Mouse (Mus musculus): ENCODE measurements at regions not wholly inside any gene's neighbourhood (a gene's known extent, or its start where the extent isn't known, plus 50 kb on each side); places are given as distances from the start of the nearest gene placed in this dataset.

- DNase-seq (ENCODE audit: low spot score in 2 of 2), result no peak
Measured at GRCm38 (mm10) chr13:97523523-97524412, 236.7 kb downstream of the Gm10260 start.

GRCm38 (mm10) chr13:97520988-97521547, 239.4 kb downstream of the Gm10260 start:
- no peak for DNase-seq (ENCODE audit: low spot score in 2 of 2)

GRCm38 (mm10) chr13:97516731-97517130, 243.7 kb downstream of the Gm10260 start:
- DNase-seq (ENCODE audit: low spot score in 2 of 2), result no peak

- no peak for DNase-seq (ENCODE audit: low spot score in 2 of 2)
Measured at GRCm38 (mm10) chr13:97514421-97515066, 245.9 kb downstream of the Gm10260 start.

GRCm38 (mm10) chr13:97512521-97512920, 247.9 kb downstream of the Gm10260 start:
- DNase-seq (ENCODE audit: low spot score in 2 of 2), result no peak

- DNase-seq (ENCODE audit: low spot score in 2 of 2), result no peak
Measured at GRCm38 (mm10) chr13:97510431-97511261, 249.8 kb downstream of the Gm10260 start.

- no peak for DNase-seq (ENCODE audit: low spot score in 2 of 2)
Measured at GRCm38 (mm10) chr13:97504949-97505348, 255.5 kb downstream of the Gm10260 start.

- no peak for DNase-seq (ENCODE audit: low spot score in 2 of 2)
Measured at GRCm38 (mm10) chr13:97503955-97504739, 256.3 kb downstream of the Gm10260 start.

- no peak for DNase-seq (ENCODE audit: low spot score in 2 of 2)
Measured at GRCm38 (mm10) chr13:97503391-97503790, 257.0 kb downstream of the Gm10260 start.

- DNase-seq (ENCODE audit: low spot score in 2 of 2), result no peak
Measured at GRCm38 (mm10) chr13:97500155-97500554, 259.2 kb downstream of the Enc1 start.

- no peak for DNase-seq (ENCODE audit: low spot score in 2 of 2)
Measured at GRCm38 (mm10) chr13:97498981-97499380, 258.1 kb downstream of the Enc1 start.

GRCm38 (mm10) chr13:97497928-97498327, 257.0 kb downstream of the Enc1 start:
- no peak for DNase-seq (ENCODE audit: low spot score in 2 of 2)

- DNase-seq (ENCODE audit: low spot score in 2 of 2), result no peak
Measured at GRCm38 (mm10) chr13:97494770-97495169, 253.9 kb downstream of the Enc1 start.

- DNase-seq (ENCODE audit: low spot score in 2 of 2), result no peak
Measured at GRCm38 (mm10) chr13:97493836-97494235, 252.9 kb downstream of the Enc1 start.

- no peak for DNase-seq (ENCODE audit: low spot score in 2 of 2)
Measured at GRCm38 (mm10) chr13:97492958-97493735, 252.2 kb downstream of the Enc1 start.

- DNase-seq (ENCODE audit: low spot score in 2 of 2), result no peak
Measured at GRCm38 (mm10) chr13:97491865-97492847, 251.3 kb downstream of the Enc1 start.

GRCm38 (mm10) chr13:97490131-97490530, 249.2 kb downstream of the Enc1 start:
- no peak for DNase-seq (ENCODE audit: low spot score in 2 of 2)

GRCm38 (mm10) chr13:97489721-97490120, 248.8 kb downstream of the Enc1 start:
- DNase-seq (ENCODE audit: low spot score in 2 of 2), result no peak

Measured in adrenal gland, postnatal 4 days (tissue).